Mouse (Mus musculus): ENCODE measurements at regions not wholly inside any gene's neighbourhood (a gene's known extent, or its start where the extent isn't known, plus 50 kb on each side); places are given as distances from the start of the nearest gene placed in this dataset.

DNA sequence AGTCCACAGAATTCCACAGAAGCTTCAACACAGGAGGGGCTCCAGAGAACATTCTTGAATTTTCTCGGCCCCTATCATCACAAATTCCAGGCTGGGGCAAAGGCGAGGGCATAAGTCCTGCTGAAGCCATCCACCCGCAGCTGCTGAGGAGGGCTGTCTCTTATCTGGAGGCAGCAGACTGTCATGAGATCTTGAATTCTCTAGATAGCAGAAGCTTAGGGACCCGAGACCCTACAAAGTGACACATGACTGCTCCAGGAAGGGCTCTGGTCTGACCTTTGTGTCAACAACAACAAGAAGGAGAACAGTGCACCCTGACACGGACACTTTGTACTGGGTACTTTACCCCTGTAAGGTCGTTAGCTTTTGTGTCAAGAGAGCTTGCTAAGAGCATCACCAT, 57.2 kb downstream of the Lao1 start:
- H3K36me3 ChIP-seq (ENCODE audit: control insufficient read depth, insufficient read depth, low read length, poor library complexity, severe bottlenecking), result no peaks in the 10 kb centered on the region
- H3K27me3 ChIP-seq (ENCODE audit: control insufficient read depth, insufficient read depth, low read length, poor library complexity, severe bottlenecking), result no peaks in the 10 kb centered on the region
- no peak for DNase-seq (ENCODE audit: low read depth, low spot score)

DNA sequence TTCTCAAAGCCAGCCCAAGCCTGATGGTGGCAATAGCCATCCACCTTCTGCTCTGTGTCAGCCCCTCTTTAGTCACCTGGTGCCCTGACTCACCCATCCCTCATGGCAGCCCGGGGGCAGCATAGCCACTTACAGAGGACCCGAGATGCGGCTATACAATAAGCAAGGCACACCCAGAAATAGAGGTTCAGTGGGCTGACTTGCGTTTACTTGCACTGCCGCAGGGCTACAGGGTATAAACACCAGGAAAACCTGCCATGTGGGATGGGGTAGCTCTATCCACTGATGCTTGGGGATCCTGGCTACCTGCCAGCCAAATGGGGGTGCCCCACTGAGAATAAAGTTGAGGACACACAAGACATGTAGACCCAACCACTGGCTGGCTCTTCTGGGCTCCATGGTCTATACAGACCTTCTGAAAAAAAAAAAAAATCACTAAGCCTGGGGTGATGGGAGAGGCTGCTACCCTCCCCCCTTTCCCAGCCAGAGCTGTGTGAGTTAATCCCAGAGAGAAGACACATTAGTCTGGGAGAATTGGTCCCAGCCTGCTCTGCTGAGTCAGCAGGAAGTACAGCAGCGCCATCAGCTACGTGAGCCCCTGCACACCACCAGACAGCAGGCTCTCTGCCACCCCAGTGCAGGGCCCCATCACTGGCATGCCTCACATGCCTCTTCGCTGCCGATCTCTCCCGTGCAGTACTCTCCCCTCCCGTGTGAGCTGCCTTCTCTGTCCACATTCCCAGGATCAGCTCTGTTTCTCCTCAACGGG, 57.8 kb downstream of the Lao1 start:
- DNase-seq (ENCODE audit: low read depth, low spot score), result no peak
- Histone ChIP-seq H3K36me3 (ENCODE audit: control insufficient read depth, insufficient read depth, low read length, poor library complexity, severe bottlenecking) (no peaks in the 10 kb centered on the region), H3K27me3 (ENCODE audit: control insufficient read depth, insufficient read depth, low read length, poor library complexity, severe bottlenecking) (no peaks in the 10 kb centered on the region)

DNA sequence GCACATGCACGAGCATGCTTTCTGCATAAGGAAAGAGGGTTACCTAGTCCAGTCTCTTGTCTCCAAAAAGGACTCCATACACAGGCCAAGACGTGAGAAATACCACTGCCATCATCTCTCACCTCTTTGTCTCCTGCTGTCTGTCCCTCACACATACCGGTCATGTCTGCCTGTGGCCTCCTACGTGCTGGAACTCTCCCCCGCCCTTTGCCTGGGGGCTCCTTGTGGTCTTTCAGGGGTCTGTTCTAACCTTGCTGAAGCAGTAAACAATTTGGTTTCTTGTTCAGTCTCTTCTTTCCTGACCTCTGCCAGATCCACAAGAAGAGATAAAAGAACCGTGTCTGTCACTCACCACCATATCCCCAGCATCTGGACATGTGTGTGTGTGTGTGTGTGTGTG, 61.0 kb downstream of the Lao1 start:
- H3K27me3 ChIP-seq (ENCODE audit: control insufficient read depth, insufficient read depth, low read length, poor library complexity, severe bottlenecking), result no peaks in the 10 kb centered on the region
- H3K36me3 ChIP-seq (ENCODE audit: control insufficient read depth, insufficient read depth, low read length, poor library complexity, severe bottlenecking), result no peaks in the 10 kb centered on the region
- DNase-seq (ENCODE audit: low read depth, low spot score), result no peak

DNA sequence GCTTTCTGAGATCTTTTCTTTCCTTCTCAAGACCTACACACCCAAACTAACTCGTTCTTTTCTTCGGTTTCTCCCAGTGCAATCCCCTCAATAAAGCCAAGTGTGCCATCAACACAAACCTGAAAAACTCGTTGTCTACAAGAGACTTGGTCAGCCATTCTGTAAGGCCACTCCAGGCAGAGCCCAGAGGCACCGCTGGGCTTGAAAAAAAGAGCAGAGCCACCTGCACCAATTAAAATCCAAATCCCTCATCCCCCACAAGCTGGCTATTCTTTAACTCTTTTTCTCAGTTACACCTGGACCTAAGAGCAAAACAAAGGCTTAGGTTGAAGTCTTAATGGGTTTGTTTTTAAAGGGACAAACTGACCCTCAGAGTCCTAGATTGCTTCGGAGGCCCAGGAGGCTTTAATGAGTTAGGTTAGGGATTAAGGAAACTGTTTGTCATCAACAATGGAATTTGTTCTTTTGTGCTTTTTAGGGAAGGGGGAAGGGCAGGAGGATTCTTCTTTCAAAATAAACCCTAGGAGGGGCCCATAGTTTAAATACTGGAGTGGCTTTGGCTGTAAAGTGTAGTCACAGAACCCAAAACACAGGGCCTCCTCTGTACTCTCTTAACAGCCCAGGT, 65.0 kb downstream of the Lao1 start:
- Histone ChIP-seq H3K36me3 (ENCODE audit: control insufficient read depth, insufficient read depth, low read length, poor library complexity, severe bottlenecking) (no peaks in the 10 kb centered on the region), H3K27me3 (ENCODE audit: control insufficient read depth, insufficient read depth, low read length, poor library complexity, severe bottlenecking) (no peaks in the 10 kb centered on the region)
- no peak for DNase-seq (ENCODE audit: low read depth, low spot score)

DNA sequence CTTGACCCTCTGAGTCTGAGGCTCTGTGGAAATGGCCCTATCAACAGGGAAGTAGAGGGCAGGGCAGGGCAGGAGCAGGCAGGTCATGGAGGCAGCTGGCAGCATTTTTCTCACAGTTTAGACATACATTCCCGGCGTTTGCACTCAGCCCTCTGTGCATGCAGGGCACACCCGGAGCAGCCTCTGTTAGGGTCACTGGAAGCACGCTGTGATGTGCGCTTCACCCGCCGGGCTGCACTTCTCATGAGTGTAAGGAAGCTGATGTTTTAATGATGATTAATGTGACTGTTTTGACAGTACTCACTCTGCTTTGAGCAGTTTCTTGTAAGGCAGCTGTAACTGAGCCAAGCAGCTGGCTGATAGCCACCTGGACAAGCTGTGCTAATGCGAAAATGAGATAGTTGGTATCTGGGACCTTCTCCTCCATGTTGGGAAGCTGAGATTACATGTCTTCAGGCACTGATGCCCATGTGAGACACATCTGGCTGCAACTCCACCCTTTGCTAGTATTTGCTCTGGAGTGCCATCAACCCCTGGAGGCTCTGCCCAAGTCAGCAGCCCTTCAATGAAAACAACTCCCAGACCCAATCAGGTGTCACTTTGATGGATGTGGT, 66.9 kb downstream of the Lao1 start:
- no peaks in the 10 kb centered on the region for H3K36me3 ChIP-seq (ENCODE audit: control insufficient read depth, insufficient read depth, low read length, poor library complexity, severe bottlenecking)
- no peak for DNase-seq (ENCODE audit: low read depth, low spot score)
- H3K27me3 ChIP-seq (ENCODE audit: control insufficient read depth, insufficient read depth, low read length, poor library complexity, severe bottlenecking), result no peaks in the 10 kb centered on the region

DNA sequence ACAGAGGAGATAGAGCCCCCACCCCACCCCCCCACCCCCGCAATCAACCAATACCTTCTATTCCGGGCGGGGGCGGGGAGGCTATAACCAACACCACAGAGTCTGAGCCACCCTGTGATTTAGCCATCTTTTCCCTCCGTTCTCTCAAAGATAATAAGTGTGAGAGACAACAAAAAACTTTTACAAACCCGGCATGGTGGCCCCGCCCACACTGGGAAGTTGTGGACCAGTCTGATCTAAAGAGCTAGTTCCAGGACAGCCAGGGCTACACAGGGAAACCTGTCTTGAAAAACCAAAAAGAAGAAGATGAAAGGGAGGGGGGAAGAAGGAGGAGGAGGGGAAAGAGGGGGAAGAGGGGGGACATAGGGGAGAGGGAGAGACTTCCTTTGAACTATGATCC, 67.7 kb downstream of the Lao1 start:
- DNase-seq (ENCODE audit: low read depth, low spot score), result no peak
- Histone ChIP-seq H3K27me3 (ENCODE audit: control insufficient read depth, insufficient read depth, low read length, poor library complexity, severe bottlenecking) (no peaks in the 10 kb centered on the region), H3K36me3 (ENCODE audit: control insufficient read depth, insufficient read depth, low read length, poor library complexity, severe bottlenecking) (no peaks in the 10 kb centered on the region)

DNA sequence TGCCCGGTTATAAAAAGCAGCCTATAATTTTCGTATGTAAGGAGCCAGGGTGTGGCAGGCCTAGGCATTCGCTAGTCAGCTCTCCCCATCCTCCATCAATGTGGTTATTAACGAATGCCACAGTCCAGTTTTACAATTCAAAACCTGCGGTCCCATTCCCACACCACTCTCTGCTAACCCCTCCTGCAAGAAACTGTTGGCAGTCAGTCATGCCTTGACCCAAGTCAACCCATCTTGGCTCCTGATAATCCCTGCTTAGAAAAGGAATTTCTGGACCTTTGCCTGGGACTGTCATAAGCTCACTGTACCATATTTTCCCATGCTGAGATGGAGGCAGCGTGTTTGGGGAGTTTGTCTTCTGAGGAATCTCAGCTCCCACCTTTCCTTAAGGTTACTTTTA, 68.4 kb downstream of the Lao1 start:
- Histone ChIP-seq H3K27me3 (ENCODE audit: control insufficient read depth, insufficient read depth, low read length, poor library complexity, severe bottlenecking) (no peaks in the 10 kb centered on the region), H3K36me3 (ENCODE audit: control insufficient read depth, insufficient read depth, low read length, poor library complexity, severe bottlenecking) (no peaks in the 10 kb centered on the region)
- DNase-seq (ENCODE audit: low read depth, low spot score), result no peak

DNA sequence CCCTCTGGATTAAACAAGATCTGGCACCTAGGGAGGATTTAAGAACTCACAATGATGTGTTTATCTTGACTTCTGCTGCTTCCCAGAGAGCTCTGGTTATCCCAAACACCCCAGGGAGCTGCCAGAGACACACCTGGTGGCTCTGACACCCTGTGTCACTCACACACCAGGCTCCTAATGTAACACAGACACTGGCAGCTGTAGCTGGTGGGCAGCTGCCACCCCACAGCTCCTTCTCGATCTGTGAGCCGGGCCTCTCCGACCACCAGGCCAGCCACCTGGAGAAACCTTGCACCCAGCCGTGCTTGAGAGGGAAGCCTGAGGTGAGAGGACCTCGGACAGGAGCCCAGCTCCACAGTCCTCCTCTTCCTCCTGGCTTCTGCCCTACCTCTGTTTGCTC, 69.5 kb downstream of the Lao1 start:
- H3K27me3 ChIP-seq (ENCODE audit: control insufficient read depth, insufficient read depth, low read length, poor library complexity, severe bottlenecking), result no peaks in the 10 kb centered on the region
- no peak for DNase-seq (ENCODE audit: low read depth, low spot score)
- no peaks in the 10 kb centered on the region for H3K36me3 ChIP-seq (ENCODE audit: control insufficient read depth, insufficient read depth, low read length, poor library complexity, severe bottlenecking)

DNA sequence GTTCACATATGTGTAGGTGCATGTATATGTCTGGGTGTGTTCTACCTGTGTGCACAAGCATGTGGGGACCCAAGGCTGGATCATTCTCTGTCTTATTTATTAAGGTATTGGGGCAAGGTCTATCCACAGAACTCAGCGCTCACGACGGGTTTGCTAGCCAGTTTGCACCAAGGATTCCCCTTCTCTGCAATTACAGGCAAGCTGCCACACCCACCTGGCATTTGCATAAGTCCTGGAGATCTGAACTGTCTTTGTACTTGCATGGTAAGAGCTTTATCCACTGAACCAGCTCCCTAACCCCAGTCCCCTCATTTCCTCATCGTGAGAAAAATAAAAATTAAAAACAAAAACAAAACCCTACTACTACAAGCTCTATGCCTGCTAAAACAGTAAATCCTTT, 71.6 kb downstream of the Lao1 start:
- Histone ChIP-seq H3K27me3 (ENCODE audit: control insufficient read depth, insufficient read depth, low read length, poor library complexity, severe bottlenecking) (no peaks in the 10 kb centered on the region), H3K36me3 (ENCODE audit: control insufficient read depth, insufficient read depth, low read length, poor library complexity, severe bottlenecking) (no peaks in the 10 kb centered on the region)
- DNase-seq (ENCODE audit: low read depth, low spot score), result no peak

DNA sequence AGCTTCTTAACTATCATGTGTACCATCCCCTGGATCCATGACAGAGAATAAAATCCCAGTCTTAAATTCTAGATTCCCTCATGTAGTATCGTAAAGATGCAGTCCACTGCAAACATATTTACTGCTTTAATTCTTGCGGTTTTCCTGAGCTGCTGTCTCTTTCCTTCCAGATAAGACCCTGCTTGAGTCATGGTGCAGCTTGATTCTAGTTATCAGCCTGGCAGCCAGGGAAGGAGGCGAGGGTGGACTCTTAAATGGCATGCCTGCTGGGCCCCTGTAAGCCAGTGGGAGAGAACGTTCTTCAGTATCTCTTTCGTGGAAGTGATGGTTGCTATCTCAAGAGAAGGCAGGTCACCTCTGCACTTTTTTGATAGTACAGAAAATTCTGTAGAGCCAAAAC, 71.9 kb upstream of the Slc2a1 start:
- DNase-seq (ENCODE audit: low read depth, low spot score), result no peak
- no peaks in the 10 kb centered on the region for H3K27me3 ChIP-seq (ENCODE audit: control insufficient read depth, insufficient read depth, low read length, poor library complexity, severe bottlenecking)

DNA sequence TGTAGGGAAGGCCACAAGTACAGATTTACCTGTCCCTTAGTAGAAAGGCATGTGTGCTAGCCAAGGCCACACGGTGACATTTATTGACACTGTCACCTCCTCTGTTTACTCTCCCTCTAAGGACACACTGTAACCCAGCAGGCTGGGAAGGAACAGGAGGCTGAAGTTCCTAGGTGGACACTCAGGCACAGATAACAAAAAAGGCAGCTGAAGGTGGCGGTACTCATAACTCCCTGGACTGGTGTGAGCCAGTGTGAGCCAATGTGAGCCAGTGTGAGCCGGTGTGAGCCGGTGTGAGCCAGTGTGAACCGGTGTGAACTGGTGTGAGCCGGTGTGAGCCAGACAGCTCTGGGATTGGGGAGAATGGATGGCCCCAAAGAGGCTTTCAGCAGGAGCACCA, 68.5 kb upstream of the Slc2a1 start:
- no peaks in the 10 kb centered on the region for H3K27me3 ChIP-seq (ENCODE audit: control insufficient read depth, insufficient read depth, low read length, poor library complexity, severe bottlenecking)
- no peak for DNase-seq (ENCODE audit: low read depth, low spot score)
- H3K36me3 ChIP-seq (ENCODE audit: control insufficient read depth, insufficient read depth, low read length, poor library complexity, severe bottlenecking), result no peaks in the 10 kb centered on the region

More for the DNA sequence above, 71.9 kb upstream of the Slc2a1 start:
- H3K36me3 ChIP-seq (ENCODE audit: control insufficient read depth, insufficient read depth, low read length, poor library complexity, severe bottlenecking), result no peaks in the 10 kb centered on the region

DNA sequence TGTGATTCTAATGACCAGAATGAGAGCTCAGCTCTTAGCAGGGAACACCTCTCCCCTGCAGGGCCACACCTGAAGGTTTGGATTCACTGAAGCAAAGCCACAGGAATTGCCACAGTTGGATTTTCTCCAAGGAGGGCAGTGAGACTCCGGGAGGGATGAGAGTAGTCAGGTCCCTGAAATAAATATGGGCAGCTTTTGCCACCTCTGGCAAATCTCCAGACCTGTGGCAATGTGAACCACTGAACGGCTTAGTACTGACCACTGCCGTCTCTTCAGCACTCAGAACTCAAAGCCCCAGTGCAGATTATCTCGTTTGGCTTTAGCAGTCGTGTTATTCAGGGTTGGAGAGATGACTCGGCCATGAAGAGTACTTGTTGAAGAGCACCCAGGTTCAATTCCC, 66.9 kb upstream of the Slc2a1 start:
- H3K27me3 ChIP-seq (ENCODE audit: control insufficient read depth, insufficient read depth, low read length, poor library complexity, severe bottlenecking), result no peaks in the 10 kb centered on the region
- no peak for DNase-seq (ENCODE audit: low read depth, low spot score)
- H3K36me3 ChIP-seq (ENCODE audit: control insufficient read depth, insufficient read depth, low read length, poor library complexity, severe bottlenecking), result no peaks in the 10 kb centered on the region

DNA sequence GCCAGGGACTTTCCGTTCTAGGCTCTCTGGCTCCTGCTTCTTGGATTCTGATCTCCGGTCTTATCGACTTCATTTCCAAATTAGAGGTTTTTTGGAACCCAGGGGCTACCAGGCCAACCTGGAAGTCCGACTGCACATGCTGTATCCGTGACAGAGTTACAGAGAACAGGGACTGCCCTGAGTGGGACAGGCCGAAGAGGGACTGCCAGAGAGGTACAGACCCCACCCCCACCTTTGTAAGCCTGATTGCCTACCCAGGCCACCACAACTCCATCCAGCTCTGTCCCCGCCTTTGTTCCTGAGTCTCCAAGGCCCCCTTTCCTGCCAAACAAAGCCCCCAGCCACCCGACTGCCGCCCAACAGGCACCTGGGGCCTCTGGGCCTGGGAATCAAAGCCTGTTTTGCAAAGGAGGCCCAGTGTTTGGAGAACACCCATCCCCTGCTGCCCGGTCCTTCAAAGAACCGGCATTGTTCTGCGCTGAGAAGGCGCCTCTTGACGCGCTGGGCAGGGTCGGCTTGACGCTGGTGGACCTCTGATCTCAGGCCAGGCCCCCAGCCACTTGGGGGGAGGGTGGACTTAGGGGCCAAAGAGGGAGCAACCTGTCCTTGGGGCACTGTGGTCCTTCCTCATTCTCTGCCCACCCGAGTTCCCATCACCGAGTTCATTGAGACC, 64.4 kb upstream of the Slc2a1 start:
- Histone ChIP-seq H3K27me3 (ENCODE audit: control insufficient read depth, insufficient read depth, low read length, poor library complexity, severe bottlenecking) (no peaks in the 10 kb centered on the region), H3K36me3 (ENCODE audit: control insufficient read depth, insufficient read depth, low read length, poor library complexity, severe bottlenecking) (no peaks in the 10 kb centered on the region)
- DNase-seq (ENCODE audit: low read depth, low spot score), result no peak

DNA sequence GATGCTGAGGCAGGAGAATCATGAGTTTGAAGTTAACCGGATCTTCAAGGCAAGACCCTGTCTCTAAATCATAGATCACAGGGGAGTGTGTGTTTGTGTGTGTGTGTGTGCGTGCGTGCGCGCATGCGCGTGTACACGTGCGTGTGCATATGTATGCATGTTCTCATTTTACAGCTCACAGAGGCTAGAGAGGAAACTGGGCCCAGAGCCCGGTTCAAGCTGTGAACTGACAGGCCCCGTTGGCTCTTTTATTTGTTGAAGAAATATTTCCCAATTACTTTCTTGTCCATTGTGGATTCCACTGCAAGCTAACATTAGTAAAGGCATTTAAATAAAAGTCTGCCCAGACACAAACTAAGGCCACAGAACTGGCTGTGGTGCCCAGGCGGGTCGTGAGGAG, 63.7 kb upstream of the Slc2a1 start:
- Histone ChIP-seq H3K27me3 (ENCODE audit: control insufficient read depth, insufficient read depth, low read length, poor library complexity, severe bottlenecking) (no peaks in the 10 kb centered on the region), H3K36me3 (ENCODE audit: control insufficient read depth, insufficient read depth, low read length, poor library complexity, severe bottlenecking) (no peaks in the 10 kb centered on the region)
- no peak for DNase-seq (ENCODE audit: low read depth, low spot score)

DNA sequence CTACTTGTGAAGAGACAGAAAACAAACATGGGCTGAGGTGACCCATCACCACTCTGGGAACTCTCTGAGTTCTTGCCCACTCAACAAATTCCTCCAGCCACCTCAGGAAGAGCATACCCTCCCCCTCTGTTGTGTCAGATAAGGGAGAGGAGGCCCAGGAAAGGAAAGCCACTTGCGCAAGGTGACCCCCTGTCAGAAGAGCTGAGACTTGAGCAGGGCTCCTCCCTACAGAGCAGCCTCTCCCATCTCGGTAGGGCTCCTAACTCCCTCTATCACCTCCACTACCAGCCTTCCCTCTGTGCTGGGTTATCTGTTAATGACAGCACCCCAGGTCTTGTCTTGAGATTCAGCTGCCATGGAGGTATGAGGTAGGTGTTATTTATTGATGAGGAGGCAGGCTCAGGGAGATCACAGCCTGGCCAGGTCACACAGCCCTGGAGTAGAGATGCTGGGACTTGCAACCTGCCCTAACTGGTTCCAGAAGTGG, 57.6 kb upstream of the Slc2a1 start:
- Histone ChIP-seq H3K27me3 (ENCODE audit: control insufficient read depth, insufficient read depth, low read length, poor library complexity, severe bottlenecking) (no peaks in the 10 kb centered on the region), H3K36me3 (ENCODE audit: control insufficient read depth, insufficient read depth, low read length, poor library complexity, severe bottlenecking) (no peaks in the 10 kb centered on the region)
- no peak for DNase-seq (ENCODE audit: low read depth, low spot score)

Measured in splenic B cell, adult 2 months (primary cell).